Mouse (Mus musculus) heart, embryonic 15.5 days (tissue): ENCODE measurements around the gene Dph7. TPM values are rescaled to one million over a fixed set of nuclear protein-coding genes. Genes with fewer than 3 reads are reported as not detected.

Experiments
- ATAC-seq: fragments of 200-750 bp; cut with Nextera tagmentation; replicated peaks from 2 replicates; pipeline ENCODE4 v1.8.0; 2017; ENCODE audit warnings: low read depth, moderate TSS enrichment; ENCODE audit not compliant: insufficient number of reproducible peaks, insufficient read depth, low FRiP score
- H3K27ac ChIP-seq: fragments of 300-500 bp; sonication (generic); 2 replicates; pipeline ENCODE4 v1.5.1; 2015; ENCODE audit warnings: mild to moderate bottlenecking, inconsistent platforms
- H3K27me3 ChIP-seq: fragments of 300-500 bp; sonication (generic); 2 replicates; pipeline ENCODE4 v1.6.1; 2015; ENCODE audit warnings: inconsistent platforms
- H3K36me3 ChIP-seq: fragments of 300-500 bp; sonication (generic); 2 replicates; pipeline ENCODE4 v1.6.1; 2015; ENCODE audit warnings: mild to moderate bottlenecking, inconsistent platforms
- H3K4me1 ChIP-seq: fragments of 300-500 bp; sonication (generic); replicated peaks from 2 replicates; pipeline ENCODE4 v1.6.1; 2015; ENCODE audit warnings: inconsistent platforms
- H3K4me2 ChIP-seq: fragments of 300-500 bp; sonication (generic); 2 replicates; pipeline ENCODE4 v1.6.1; 2015; ENCODE audit warnings: inconsistent platforms, mild to moderate bottlenecking, moderate library complexity
- H3K4me3 ChIP-seq: fragments of 300-500 bp; sonication (generic); 2 replicates; pipeline ENCODE4 v1.5.1; 2015; ENCODE audit warnings: mild to moderate bottlenecking, inconsistent platforms
- H3K9ac ChIP-seq: fragments of 300-500 bp; sonication (generic); 2 replicates; pipeline ENCODE4 v1.6.1; 2015; ENCODE audit warnings: mild to moderate bottlenecking, inconsistent platforms
- H3K9me3 ChIP-seq: fragments of 300-500 bp; sonication (generic); replicated peaks from 2 replicates; pipeline ENCODE4 v1.6.1; 2016; ENCODE audit warnings: inconsistent platforms
- WGBS: fragments of 180-500 bp; shearing (Covaris S2); methylation state at CpG from one replicate; pipeline ENCODE4 v1.1.7; 2015; ENCODE audit warnings: mixed read lengths; 5-methylcytosine and 5-hydroxymethylcytosine counted together
- polyA plus RNA-seq: library from polyadenylated mRNA; unstranded; fragments of >200 nt; fragmentation: Nextera tagmentation; extraction: Ambion mirVana; gene quantifications from 2 replicates; pipeline ENCODE4 v1.2.1, GENCODE M21; 2015

Gene Dph7
- polyA plus RNA-seq = 15.6 and 18.5 TPM in 2 replicates

DNA sequence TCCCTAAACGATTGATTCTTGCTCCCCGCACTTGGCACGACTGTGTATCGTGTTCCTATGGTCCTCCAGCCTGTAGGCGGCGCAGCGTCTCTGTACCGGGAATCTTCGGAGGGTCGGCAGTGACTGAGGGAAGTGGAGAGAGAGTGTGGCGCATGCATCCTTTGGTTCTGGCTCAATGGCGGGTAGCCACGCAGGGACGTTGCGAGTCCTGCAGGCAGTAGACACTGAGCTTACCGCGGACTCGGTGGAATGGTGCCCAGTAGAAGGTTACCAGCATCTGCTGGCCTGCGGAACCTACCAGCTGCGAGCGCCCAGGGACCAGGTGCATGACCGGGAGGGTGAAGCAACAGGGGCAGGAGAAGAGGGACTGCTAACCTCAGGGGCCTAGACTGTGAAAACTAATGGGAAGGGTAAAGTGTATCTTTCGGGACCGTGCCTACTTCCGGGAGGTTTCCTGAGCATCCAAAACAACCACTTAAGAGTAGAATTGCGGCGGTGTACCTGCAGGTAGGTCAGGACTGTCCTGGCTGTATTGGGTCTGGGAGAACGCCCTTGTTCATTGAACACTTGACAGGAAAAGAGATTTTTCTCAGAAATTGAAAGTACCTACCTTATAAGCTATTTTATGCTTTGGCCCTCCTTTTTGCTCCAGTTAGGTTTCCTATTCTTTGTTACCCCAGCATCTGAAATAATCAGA, at the start of gene Dph7:
Gene Dph7 (plus strand): TSS at position 97 of the 697 bp plus-strand sequence.
- Histone ChIP-seq H3K9ac (peak within 1 kb of the TSS; percentile 91), H3K4me2 (peak within 1 kb of the TSS; percentile 74), H3K4me1 (peaks cover 8% of the 10 kb centered on the region), H3K9me3 (no peaks in the 10 kb centered on the region), H3K27ac (peak within 1 kb of the TSS; percentile 49; the same call in 1 of the 2 replicates), H3K27me3 (no peaks in the 10 kb centered on the region), H3K36me3 (peaks cover 41% of the 10 kb centered on the region), H3K4me3 (peak within 1 kb of the TSS; percentile 89)
- ATAC-seq = peak; percentile 71
- WGBS = under 1% methylated on average over 28 of the region's 28 CpGs

DNA sequence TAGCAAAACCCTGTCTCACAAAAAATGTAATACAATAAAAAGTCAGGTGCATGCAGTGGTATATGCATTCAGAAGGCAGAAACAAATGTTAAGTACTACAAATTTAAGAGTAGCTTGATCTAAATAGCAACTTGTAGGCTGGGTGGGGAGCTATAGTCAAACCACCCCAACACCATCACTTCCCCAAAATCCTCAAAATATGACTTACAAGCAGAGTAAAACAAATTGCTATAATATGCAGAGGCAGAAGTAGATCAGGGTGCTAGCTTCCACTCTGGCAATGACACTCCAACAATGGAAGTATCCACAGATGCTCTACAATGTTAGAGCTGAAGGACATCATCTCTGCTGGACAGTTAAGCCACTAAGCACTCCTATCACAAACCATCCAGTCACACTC, 49.6 kb upstream of the Dph7 start:
- Histone ChIP-seq H3K9ac (no peak overlapping the region), H3K36me3 (no peaks in the 10 kb centered on the region), H3K4me1 (peaks cover 2% of the 10 kb centered on the region), H3K27ac (no peak overlapping the region), H3K4me3 (no peak overlapping the region), H3K9me3 (no peaks in the 10 kb centered on the region), H3K4me2 (no peak overlapping the region), H3K27me3 (no peaks in the 10 kb centered on the region)
- no peak for ATAC-seq

DNA sequence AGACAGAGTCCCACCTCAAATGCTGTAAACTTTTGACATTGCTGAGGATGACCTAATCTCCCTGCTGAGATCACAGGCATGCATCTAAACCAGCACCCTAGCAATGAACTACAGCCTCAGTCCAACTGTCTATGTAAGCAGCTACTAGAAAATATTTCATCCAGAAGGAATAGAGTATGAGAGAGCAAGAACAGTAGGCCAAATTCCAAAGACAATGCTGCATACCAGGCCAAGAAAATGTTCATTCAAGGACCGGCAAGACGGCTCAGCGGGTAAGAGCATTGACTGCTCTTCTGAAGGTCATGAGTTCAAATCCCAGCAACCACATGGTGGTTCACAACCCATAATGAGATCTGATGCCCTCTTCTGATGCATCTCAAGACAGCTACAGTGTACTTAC, 47.4 kb upstream of the Dph7 start:
- Histone ChIP-seq H3K27me3 (no peaks in the 10 kb centered on the region), H3K4me2 (no peak overlapping the region), H3K36me3 (no peaks in the 10 kb centered on the region), H3K4me3 (no peak overlapping the region), H3K4me1 (peaks cover 9% of the 10 kb centered on the region), H3K27ac (no peak overlapping the region), H3K9me3 (no peaks in the 10 kb centered on the region), H3K9ac (no peak overlapping the region)
- WGBS = 73% methylated on average over 3 of the region's 3 CpGs
- no peak for ATAC-seq

DNA sequence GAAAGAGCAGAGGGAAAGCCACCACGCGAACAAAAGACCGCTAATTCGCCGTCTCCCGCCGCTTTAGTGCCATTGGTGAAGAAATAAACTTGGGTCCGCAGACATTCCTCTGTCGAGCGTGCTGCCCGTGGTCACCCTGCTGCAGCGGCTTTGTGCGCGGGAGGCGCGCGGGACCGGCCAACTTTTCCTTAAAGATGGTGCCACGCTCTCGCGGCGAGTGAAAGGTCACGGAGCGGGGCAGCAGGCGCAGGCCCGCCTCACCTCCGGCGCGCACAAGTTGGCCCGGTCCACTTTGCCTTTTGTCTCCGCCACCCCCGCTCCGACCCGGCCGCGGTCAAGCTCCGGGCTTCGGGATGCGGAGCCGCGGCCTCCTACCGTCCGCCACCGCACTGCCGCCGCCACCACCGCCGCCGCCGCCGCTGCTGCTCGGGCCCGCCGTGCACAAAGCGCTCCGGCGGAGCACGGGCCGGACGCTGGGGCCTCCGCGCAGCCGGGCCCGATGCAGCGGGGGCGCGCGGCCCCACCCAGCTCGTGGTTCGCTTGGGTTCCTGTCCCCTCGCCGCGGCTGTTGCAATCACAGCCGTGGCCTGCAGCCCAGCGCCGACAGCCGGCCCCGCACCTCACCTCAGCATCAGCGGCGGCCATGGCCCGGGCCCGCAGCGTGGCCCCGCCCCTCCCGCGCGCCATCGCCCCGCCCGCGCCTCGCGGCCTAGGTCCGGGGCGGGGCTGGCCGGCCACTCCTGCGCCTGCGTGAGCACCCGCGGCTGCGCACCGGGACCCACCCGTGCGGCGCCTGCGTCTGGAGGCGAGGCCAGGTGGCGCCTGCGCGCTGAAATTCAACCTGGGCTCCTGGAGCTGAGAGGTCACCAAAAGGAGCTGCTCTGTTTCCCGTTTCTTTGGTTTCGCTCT, 43.0 kb upstream of the Dph7 start, which contains the start of gene Ehmt1:
Gene Ehmt1 (minus strand): TSS at position 685 of the 909 bp plus-strand sequence.
- ATAC-seq = peak; percentile 99
- Histone ChIP-seq H3K4me2 (peak within 1 kb of the TSS; percentile 62), H3K4me3 (peak within 1 kb of the TSS; percentile 77), H3K9ac (peak within 1 kb of the TSS; percentile 93), H3K27me3 (no peaks in the 10 kb centered on the region), H3K27ac (peak within 1 kb of the TSS; percentile 93), H3K36me3 (no peaks in the 10 kb centered on the region), H3K9me3 (no peaks in the 10 kb centered on the region), H3K4me1 (peaks cover 9% of the 10 kb centered on the region)
- under 1% methylated on average over 111 of the region's 112 CpGs for WGBS

DNA sequence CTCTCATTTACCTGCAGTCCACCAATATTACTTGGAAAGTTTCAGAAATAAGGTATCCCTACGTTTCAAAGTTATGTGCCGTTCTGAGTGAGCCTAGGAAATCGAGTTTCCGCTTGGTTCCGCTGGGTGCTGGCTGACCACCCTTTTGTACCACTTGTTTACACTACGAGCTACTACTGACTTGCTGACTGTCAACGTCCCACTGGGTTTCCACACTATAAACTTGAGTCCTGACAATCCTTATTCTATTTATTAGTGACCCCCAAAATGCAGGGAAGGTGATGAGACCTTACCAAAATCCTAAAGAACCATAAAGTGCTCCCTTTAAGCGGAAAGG, 42.4 kb upstream of the Dph7 start:
- H3K36me3 ChIP-seq = no peaks in the 10 kb centered on the region
- H3K4me2 ChIP-seq = peak overlapping the region; percentile 62
- H3K27ac ChIP-seq = peak overlapping the region; percentile 93
- H3K4me1 ChIP-seq = peaks cover 9% of the 10 kb centered on the region
- peak overlapping the region; percentile 77 for H3K4me3 ChIP-seq
- H3K27me3 ChIP-seq = no peaks in the 10 kb centered on the region
- peak; percentile 6; the same call in 1 of the 2 replicates for ATAC-seq
- H3K9ac ChIP-seq = peak overlapping the region; percentile 67
- 9% methylated on average over 8 of the region's 8 CpGs for WGBS
- H3K9me3 ChIP-seq = no peaks in the 10 kb centered on the region

DNA sequence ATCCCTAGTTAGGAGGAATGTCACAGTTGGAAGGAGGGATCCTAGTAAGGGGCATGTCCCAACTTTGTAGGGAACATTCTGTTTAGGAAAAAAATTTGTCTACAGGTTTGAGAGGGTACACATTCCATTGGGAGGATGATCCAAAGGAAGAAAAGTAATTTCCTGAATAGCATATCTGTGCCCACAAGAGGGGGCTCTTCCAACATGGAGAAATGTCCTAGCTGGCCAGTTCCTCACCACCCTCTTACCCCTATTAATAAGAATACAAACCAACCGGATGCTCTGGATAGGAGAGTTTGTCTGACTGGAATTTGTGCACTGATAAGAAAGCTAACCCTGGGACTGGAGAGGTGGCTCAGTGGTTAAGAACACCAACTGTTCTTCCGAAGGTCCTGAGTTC, 38.6 kb upstream of the Dph7 start:
- Histone ChIP-seq H3K4me1 (peaks cover 6% of the 10 kb centered on the region; the same call in 1 of the 2 replicates), H3K27ac (no peak overlapping the region), H3K4me3 (no peak overlapping the region), H3K36me3 (no peaks in the 10 kb centered on the region), H3K9me3 (no peaks in the 10 kb centered on the region), H3K4me2 (no peak overlapping the region), H3K27me3 (no peaks in the 10 kb centered on the region), H3K9ac (no peak overlapping the region)
- no peak for ATAC-seq
- WGBS = 42% methylated on average over 2 of the region's 2 CpGs

DNA sequence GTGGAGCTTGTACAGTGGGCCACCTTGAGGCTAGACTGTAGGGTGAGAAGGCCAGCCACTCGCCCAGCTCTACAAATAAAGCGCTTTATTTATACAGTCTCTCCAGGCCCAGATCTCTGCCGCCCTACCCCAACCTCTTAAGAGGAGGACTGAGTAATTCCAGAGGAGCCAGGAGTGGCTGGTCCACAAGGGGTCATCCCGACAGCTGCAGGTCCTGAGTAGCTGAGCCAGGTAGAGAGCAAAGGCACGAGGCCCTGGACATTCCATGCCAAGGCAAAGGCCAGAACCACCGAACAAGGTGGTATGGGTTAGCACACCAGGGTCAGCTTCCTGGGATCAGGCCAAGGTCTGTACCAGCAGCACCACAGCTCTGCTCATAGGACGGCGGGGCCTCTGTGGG, 36.9 kb upstream of the Dph7 start:
- Histone ChIP-seq H3K4me3 (no peak overlapping the region), H3K9me3 (no peaks in the 10 kb centered on the region), H3K4me1 (peaks cover 6% of the 10 kb centered on the region; the same call in 1 of the 2 replicates), H3K36me3 (no peaks in the 10 kb centered on the region), H3K4me2 (no peak overlapping the region), H3K9ac (no peak overlapping the region), H3K27me3 (no peaks in the 10 kb centered on the region), H3K27ac (no peak overlapping the region)
- 84% methylated on average over 8 of the region's 8 CpGs for WGBS
- ATAC-seq = no peak

DNA sequence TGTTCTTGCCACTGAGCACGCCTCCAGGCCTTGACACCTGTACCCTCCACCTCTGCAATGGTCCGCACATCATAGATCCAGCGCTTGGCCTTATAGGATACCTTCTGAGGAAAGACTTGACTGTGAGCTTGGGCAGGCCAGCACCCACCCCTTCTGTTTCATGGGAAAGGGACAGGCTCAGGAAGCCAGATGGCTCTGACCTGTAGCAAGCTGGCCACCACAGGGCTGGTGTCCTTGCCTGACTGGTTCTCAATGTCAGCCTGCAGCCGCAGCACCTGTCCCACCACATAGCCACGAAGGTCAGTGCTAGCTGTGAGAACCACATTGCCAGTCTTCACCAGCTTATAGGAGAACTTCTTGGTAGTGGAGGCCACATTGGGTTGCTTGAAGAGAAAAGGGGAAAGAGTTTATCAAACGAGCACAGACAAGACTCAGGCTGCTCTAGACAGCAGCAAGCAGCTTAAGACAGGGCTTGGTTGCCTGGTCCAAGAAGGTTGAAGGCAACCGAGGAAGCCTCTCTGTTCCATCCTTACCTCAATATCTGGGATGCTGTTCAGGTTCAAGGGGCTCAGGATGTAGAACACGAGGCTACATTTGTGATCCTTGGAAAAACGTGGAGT, 35.7 kb upstream of the Dph7 start:
- H3K9ac ChIP-seq = no peak overlapping the region
- H3K4me2 ChIP-seq = no peak overlapping the region
- WGBS = 78% methylated on average over 9 of the region's 9 CpGs
- no peak for ATAC-seq
- H3K4me1 ChIP-seq = peaks cover 6% of the 10 kb centered on the region; the same call in 1 of the 2 replicates
- no peak overlapping the region for H3K4me3 ChIP-seq
- H3K27ac ChIP-seq = no peak overlapping the region
- H3K36me3 ChIP-seq = no peaks in the 10 kb centered on the region
- H3K27me3 ChIP-seq = no peaks in the 10 kb centered on the region
- H3K9me3 ChIP-seq = no peaks in the 10 kb centered on the region

DNA sequence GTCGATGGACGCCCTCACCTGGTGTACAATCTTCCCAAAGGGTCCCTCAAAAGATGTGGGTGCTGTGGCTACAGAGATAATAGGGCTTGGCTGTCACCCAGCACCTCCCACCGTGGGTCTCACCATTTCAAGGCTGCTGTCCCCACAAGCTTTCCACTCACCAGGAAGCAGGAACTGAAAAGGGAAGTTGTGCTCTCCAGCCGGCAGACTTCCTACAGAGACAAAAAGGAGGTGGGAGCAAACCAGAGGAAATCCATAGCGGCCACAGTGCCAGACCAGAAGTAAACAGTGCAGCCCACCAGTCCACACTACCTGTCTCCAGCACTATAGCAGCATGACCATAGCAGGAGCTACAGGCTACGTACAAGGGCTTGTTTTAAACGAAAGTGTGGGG, 35.2 kb upstream of the Dph7 start:
- no peak overlapping the region for H3K27ac ChIP-seq
- no peaks in the 10 kb centered on the region for H3K9me3 ChIP-seq
- ATAC-seq = no peak
- no peak overlapping the region for H3K9ac ChIP-seq
- H3K27me3 ChIP-seq = no peaks in the 10 kb centered on the region
- no peaks in the 10 kb centered on the region for H3K36me3 ChIP-seq
- H3K4me3 ChIP-seq = no peak overlapping the region
- H3K4me1 ChIP-seq = peaks cover 6% of the 10 kb centered on the region; the same call in 1 of the 2 replicates
- 60% methylated on average over 7 of the region's 7 CpGs for WGBS
- H3K4me2 ChIP-seq = no peak overlapping the region

DNA sequence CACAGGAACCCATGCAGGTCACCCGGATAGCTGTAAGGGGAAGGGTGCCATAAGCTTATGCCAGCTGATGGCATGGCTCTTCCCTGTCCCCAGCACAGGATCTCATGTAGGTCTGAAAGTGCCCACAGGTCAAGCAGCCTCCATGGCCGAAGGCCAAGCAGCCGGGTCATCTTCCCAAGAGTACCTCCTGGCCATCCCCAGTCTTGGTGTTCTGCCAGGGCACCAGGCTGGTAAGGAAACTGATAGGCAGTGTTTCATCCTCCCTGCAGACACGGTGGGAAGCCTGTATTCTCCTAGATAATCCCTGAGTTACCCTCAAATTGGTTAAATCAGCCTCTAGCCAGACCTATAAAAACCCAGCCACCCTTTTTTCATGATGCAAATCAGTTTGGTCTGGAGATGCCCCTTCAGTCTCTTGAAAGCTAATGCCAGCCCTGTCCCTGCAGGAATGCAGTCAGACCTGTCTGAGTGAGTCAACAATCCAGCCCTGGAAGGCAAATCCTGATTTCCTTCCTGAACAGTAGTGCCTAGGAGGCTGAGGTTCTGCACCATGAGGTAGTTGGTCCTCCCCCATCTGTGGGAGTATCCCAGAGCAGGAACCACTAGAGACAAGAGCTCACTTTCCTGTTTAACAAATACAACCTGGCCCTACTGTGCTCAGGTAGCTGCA, 34.3 kb upstream of the Dph7 start:
- 51% methylated on average over 4 of the region's 4 CpGs for WGBS
- Histone ChIP-seq H3K27ac (peak overlapping the region; percentile 16), H3K4me2 (no peak overlapping the region), H3K9ac (no peak overlapping the region), H3K9me3 (no peaks in the 10 kb centered on the region), H3K36me3 (no peaks in the 10 kb centered on the region), H3K4me3 (no peak overlapping the region), H3K27me3 (no peaks in the 10 kb centered on the region), H3K4me1 (peaks cover 6% of the 10 kb centered on the region; the same call in 1 of the 2 replicates)
- no peak; the same call in 1 of the 2 replicates for ATAC-seq

DNA sequence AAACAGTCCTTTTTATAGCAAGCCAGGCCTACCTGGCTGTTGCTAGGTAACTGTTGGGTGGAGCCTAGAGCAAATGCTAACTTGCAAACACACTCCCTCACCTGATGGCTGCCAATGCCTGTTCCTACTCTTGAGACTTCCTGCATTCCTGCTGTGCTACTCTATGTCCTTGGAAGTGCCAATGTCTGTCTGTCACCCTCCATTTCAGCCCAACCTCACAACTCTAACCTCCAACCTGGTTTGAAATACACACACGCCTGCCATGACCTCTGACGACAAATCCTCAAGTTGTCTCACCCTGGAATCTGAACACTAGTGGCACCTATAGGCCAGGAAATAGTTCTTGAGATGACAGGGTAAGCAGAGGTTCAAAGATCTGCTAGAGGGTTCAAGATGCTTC, 33.1 kb upstream of the Dph7 start:
- H3K27ac ChIP-seq = no peak overlapping the region
- no peak overlapping the region for H3K4me2 ChIP-seq
- H3K27me3 ChIP-seq = no peaks in the 10 kb centered on the region
- H3K9me3 ChIP-seq = no peaks in the 10 kb centered on the region
- no peak overlapping the region for H3K4me3 ChIP-seq
- no peaks in the 10 kb centered on the region for H3K36me3 ChIP-seq
- no peak for ATAC-seq
- peaks cover 7% of the 10 kb centered on the region for H3K4me1 ChIP-seq
- WGBS = 47% methylated on average over 2 of the region's 2 CpGs
- no peak overlapping the region for H3K9ac ChIP-seq
